Mouse (Mus musculus): ENCODE data around the gene Tsacc.

DNA sequence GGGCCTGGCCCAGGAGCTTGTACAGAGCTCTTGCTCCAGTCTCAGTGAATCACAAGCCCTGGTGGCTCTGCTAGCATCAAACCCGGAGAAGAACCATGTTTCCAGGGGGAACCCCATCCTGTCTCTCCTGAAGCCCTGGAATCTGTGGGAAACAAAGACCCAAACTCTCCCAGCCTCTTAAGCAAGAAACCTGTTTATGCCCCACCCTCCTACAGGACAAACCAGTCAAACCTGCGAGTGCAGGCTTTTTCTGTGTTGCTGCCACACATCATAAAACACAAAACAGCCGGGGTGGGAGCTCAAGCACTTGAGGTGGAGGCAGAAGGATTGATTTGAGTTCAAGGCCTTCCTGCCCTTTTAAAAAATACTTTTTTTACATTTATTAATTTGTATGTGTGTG, 34.5 kb downstream of the Tsacc start:
- TF ChIP-seq CTCF (IDR thresholded peaks at IDR 0.05; ENCODE audit: low read depth) (no peak), EP300 (IDR thresholded peaks at IDR 0.05; ENCODE audit: low read depth) (no peak)
